Mouse (Mus musculus): Measurements from ENCODE around the gene Slc6a4.

- no peak for TF ChIP-seq HCFC1 (IDR thresholded peaks at IDR 0.05; ENCODE audit: borderline replicate concordance, insufficient read depth, low read length)
- no peak for TF ChIP-seq CHD2 (IDR thresholded peaks at IDR 0.05; ENCODE audit: low read depth, low read length)
- TF ChIP-seq ZC3H11A (IDR thresholded peaks at IDR 0.05; ENCODE audit: borderline replicate concordance, low read depth, low read length), result no peak
These were observed 29.8 kb downstream of the Slc6a4 start for GRCm38 (mm10) chr11:77028157-77028556.

All from ES-E14 (cell line).